Mouse (Mus musculus): Measurements from ENCODE around the gene Mindy1. TPM values are rescaled to one million over a fixed set of nuclear protein-coding genes. Genes with fewer than 3 reads are reported as not detected.
A peak's percentile ranks its signal among the peaks of the same experiment; 100 is the strongest.

Gene Mindy1
- total and polyA plus RNA-seq, 2 experiments from 2014 or later = 31.8 to 33.8 TPM

- H3K36me3 ChIP-seq (ENCODE audit: insufficient read depth, low read length) = no peaks in the 10 kb centered on the region
- peak overlapping the region; percentile 86 for H3K4me2 ChIP-seq (ENCODE audit: low read depth, low read length)
- DNase-seq (ENCODE audit: low spot score) (peak; percentile 51), ATAC-seq (no peak)
- peak overlapping the region; percentile 90 for H3K27ac ChIP-seq
- H3K9ac ChIP-seq (replicated peaks; ENCODE audit: low read length) = peak overlapping the region; percentile 82
- no peaks in the 10 kb centered on the region for H3K27me3 ChIP-seq (ENCODE audit: insufficient read depth, low read length)
- H3K4me1 ChIP-seq (ENCODE audit: insufficient read depth, low read length) = peaks cover 6% of the 10 kb centered on the region; the same call in 1 of the 2 replicates
- WGBS = 22% methylated on average over 8 of the region's 8 CpGs
- no peak for TF ChIP-seq CTCF (IDR thresholded peaks at IDR 0.05; ENCODE audit: low read depth)
- H3K9me3 ChIP-seq (ENCODE audit: low read length) = no peaks in the 10 kb centered on the region
- peak overlapping the region; percentile 70 for H3K4me3 ChIP-seq (ENCODE audit: low read length)
Measured at GRCm38 (mm10) chr3:95280747-95281146, 398 bp upstream of the Mindy1 start.

GRCm38 (mm10) chr3:95282381-95282864 is 1.3 kb downstream of the Mindy1 start:
- Histone ChIP-seq H3K4me1 (ENCODE audit: insufficient read depth, low read length) (peaks cover 6% of the 10 kb centered on the region; the same call in 1 of the 2 replicates), H3K4me3 (ENCODE audit: low read length) (peak overlapping the region; percentile 70), H3K27ac (peak overlapping the region; percentile 90), H3K9me3 (ENCODE audit: low read length) (no peaks in the 10 kb centered on the region), H3K36me3 (ENCODE audit: insufficient read depth, low read length) (no peaks in the 10 kb centered on the region), H3K27me3 (ENCODE audit: insufficient read depth, low read length) (no peaks in the 10 kb centered on the region), H3K9ac (replicated peaks; ENCODE audit: low read length) (peak overlapping the region; percentile 67), H3K4me2 (ENCODE audit: low read depth, low read length) (peak overlapping the region; percentile 86)
- DNase-seq (ENCODE audit: low spot score) (peak; percentile 18), ATAC-seq (peak; percentile 0; the same call in 1 of the 2 replicates)
- under 1% methylated on average over 11 of the region's 11 CpGs for WGBS
- TF ChIP-seq CTCF (IDR thresholded peaks at IDR 0.05; ENCODE audit: low read depth) = no peak

GRCm38 (mm10) chr3:95282865-95283588 is 1.9 kb downstream of the Mindy1 start:
- Histone ChIP-seq H3K9ac (replicated peaks; ENCODE audit: low read length) (peak overlapping the region; percentile 67), H3K27ac (peak overlapping the region; percentile 90), H3K4me3 (ENCODE audit: low read length) (peak overlapping the region; percentile 70), H3K4me1 (ENCODE audit: insufficient read depth, low read length) (peaks cover 6% of the 10 kb centered on the region; the same call in 1 of the 2 replicates), H3K36me3 (ENCODE audit: insufficient read depth, low read length) (peaks cover 3% of the 10 kb centered on the region; the same call in 1 of the 2 replicates), H3K4me2 (ENCODE audit: low read depth, low read length) (peak overlapping the region; percentile 86), H3K9me3 (ENCODE audit: low read length) (no peaks in the 10 kb centered on the region), H3K27me3 (ENCODE audit: insufficient read depth, low read length) (no peaks in the 10 kb centered on the region)
- WGBS = under 1% methylated on average over 50 of the region's 51 CpGs
- peak; percentile 80 for ATAC-seq
- peak; percentile 58 for TF ChIP-seq CTCF (IDR thresholded peaks at IDR 0.05; ENCODE audit: low read depth)
- peak; percentile 87 for DNase-seq (ENCODE audit: low spot score)

GRCm38 (mm10) chr3:95283589-95283941 is 2.4 kb downstream of the Mindy1 start:
- peaks cover 4% of the 10 kb centered on the region; the same call in 1 of the 2 replicates for H3K36me3 ChIP-seq (ENCODE audit: insufficient read depth, low read length)
- TF ChIP-seq CTCF (IDR thresholded peaks at IDR 0.05; ENCODE audit: low read depth) = no peak
- ATAC-seq (no peak), DNase-seq (ENCODE audit: low spot score) (no peak)
- no peaks in the 10 kb centered on the region for H3K9me3 ChIP-seq (ENCODE audit: low read length)
- peak overlapping the region; percentile 70 for H3K4me3 ChIP-seq (ENCODE audit: low read length)
- peak overlapping the region; percentile 67 for H3K9ac ChIP-seq (replicated peaks; ENCODE audit: low read length)
- H3K27ac ChIP-seq = peak overlapping the region; percentile 90
- H3K4me2 ChIP-seq (ENCODE audit: low read depth, low read length) = peak overlapping the region; percentile 86
- H3K27me3 ChIP-seq (ENCODE audit: insufficient read depth, low read length) = no peaks in the 10 kb centered on the region
- H3K4me1 ChIP-seq (ENCODE audit: insufficient read depth, low read length) = peaks cover 6% of the 10 kb centered on the region; the same call in 1 of the 2 replicates
- under 1% methylated on average over 7 of the region's 7 CpGs for WGBS

- 0 out of 2 replicates have a peak overlapping the region, but pooled peaks have one; percentile 67 for H3K9ac ChIP-seq (replicated peaks; ENCODE audit: low read length)
- WGBS = 12% methylated on average over 1 of the region's 1 CpGs
- ATAC-seq = no peak
Measured at GRCm38 (mm10) chr3:95284062-95284461, 2.9 kb downstream of the Mindy1 start.

GRCm38 (mm10) chr3:95284501-95285281 is 3.5 kb downstream of the Mindy1 start:
- H3K27ac ChIP-seq = no peak overlapping the region
- H3K4me1 ChIP-seq (ENCODE audit: insufficient read depth, low read length) = peaks cover 6% of the 10 kb centered on the region; the same call in 1 of the 2 replicates
- no peaks in the 10 kb centered on the region for H3K9me3 ChIP-seq (ENCODE audit: low read length)
- peaks cover 4% of the 10 kb centered on the region; the same call in 1 of the 2 replicates for H3K36me3 ChIP-seq (ENCODE audit: insufficient read depth, low read length)
- H3K4me3 ChIP-seq (ENCODE audit: low read length) = no peak overlapping the region
- 0 out of 2 replicates have a peak overlapping the region, but pooled peaks have one; percentile 2 for H3K9ac ChIP-seq (replicated peaks; ENCODE audit: low read length)
- DNase-seq (ENCODE audit: low spot score) (no peak), ATAC-seq (no peak)
- peak overlapping the region; percentile 86 for H3K4me2 ChIP-seq (ENCODE audit: low read depth, low read length)
- no peaks in the 10 kb centered on the region for H3K27me3 ChIP-seq (ENCODE audit: insufficient read depth, low read length)
- 83% methylated on average over 12 of the region's 12 CpGs for WGBS
- TF ChIP-seq CTCF (IDR thresholded peaks at IDR 0.05; ENCODE audit: low read depth) = no peak

More at GRCm38 (mm10) chr3:95284062-95284461, 2.9 kb downstream of the Mindy1 start:
- TF ChIP-seq CTCF (IDR thresholded peaks at IDR 0.05; ENCODE audit: low read depth) = no peak
- Histone ChIP-seq H3K27me3 (ENCODE audit: insufficient read depth, low read length) (no peaks in the 10 kb centered on the region), H3K4me2 (ENCODE audit: low read depth, low read length) (peak overlapping the region; percentile 86), H3K36me3 (ENCODE audit: insufficient read depth, low read length) (peaks cover 4% of the 10 kb centered on the region; the same call in 1 of the 2 replicates), H3K4me3 (ENCODE audit: low read length) (peak overlapping the region; percentile 70), H3K9me3 (ENCODE audit: low read length) (no peaks in the 10 kb centered on the region), H3K27ac (peak overlapping the region; percentile 90; the same call in 1 of the 2 replicates), H3K4me1 (ENCODE audit: insufficient read depth, low read length) (peaks cover 6% of the 10 kb centered on the region; the same call in 1 of the 2 replicates)
- DNase-seq (ENCODE audit: low spot score) = no peak

All from hindbrain, postnatal 0 days (tissue).